Mouse (Mus musculus): ENCODE results near the gene Smyd3. TPM values are rescaled to one million over a fixed set of nuclear protein-coding genes. Genes with fewer than 3 reads are reported as not detected.
"Not testable (repeated sequence)": the region's sequence is repeated elsewhere in the genome, so short reads cannot be mapped to it uniquely, and the experiment has no call there.

The Smyd3 gene
- polyA plus RNA-seq, 1 experiment from 2014 or later, result 16.1 TPM

GRCm38 (mm10) chr1:179326965-179327308 lies 190.9 kb downstream of the Smyd3 start:
- no peak overlapping the region for H3K4me3 ChIP-seq
- no peaks in the 10 kb centered on the region for H3K36me3 ChIP-seq
- H3K27ac ChIP-seq, result no peak overlapping the region
- no peaks in the 10 kb centered on the region for H3K27me3 ChIP-seq (ENCODE audit: insufficient read depth, poor library complexity, severe bottlenecking)
- no peaks in the 10 kb centered on the region for H3K9me3 ChIP-seq
- H3K4me1 ChIP-seq, result no peaks in the 10 kb centered on the region
- DNase-seq (ENCODE audit: low spot score), result no peak
- 94% methylated on average over 3 of the region's 3 CpGs for WGBS

DNA sequence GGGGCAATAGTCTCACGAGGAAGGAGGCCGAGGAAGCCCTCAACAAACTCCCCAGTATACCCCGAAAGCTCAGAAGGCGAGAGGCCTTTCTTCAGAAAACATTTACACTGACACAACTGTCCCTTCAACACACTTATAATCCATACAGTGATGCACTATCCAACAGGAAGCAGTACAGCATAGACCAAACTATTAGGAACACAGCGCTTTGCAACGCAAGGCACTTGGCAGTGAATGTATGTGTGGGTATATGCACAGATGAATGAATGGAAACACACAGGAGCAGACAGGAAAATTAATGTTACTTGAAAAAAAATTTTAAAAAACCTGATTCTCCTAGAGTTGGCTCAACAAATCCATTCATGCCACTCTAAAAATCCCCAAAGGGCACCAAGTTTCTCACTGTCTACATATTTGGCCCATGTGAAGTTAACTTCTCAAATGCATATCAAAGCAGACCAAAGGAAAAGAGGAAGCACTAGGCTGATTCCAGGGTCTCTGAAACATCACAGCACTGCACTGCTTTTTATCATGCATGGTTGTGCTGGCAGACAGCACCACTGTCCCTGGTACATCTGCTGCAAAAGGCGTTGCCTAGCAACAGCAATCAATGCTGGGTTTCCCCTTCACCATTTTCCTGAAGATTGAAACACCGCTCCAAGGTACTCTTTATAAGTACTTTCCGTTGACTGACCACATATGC lies 191.4 kb downstream of the Smyd3 start:
- Histone ChIP-seq H3K27me3 (ENCODE audit: insufficient read depth, poor library complexity, severe bottlenecking) (no peaks in the 10 kb centered on the region), H3K27ac (no peak overlapping the region), H3K4me1 (no peaks in the 10 kb centered on the region), H3K9me3 (no peaks in the 10 kb centered on the region), H3K4me3 (no peak overlapping the region), H3K36me3 (no peaks in the 10 kb centered on the region)
- WGBS, result 87% methylated on average over 9 of the region's 9 CpGs
- DNase-seq (ENCODE audit: low spot score), result no peak

- 82% methylated on average over 6 of the region's 6 CpGs for WGBS
- H3K27me3 ChIP-seq (ENCODE audit: insufficient read depth, poor library complexity, severe bottlenecking), result no peaks in the 10 kb centered on the region
- no peaks in the 10 kb centered on the region for H3K36me3 ChIP-seq
- H3K4me3 ChIP-seq, result no peak overlapping the region
- no peaks in the 10 kb centered on the region for H3K9me3 ChIP-seq
- H3K4me1 ChIP-seq, result no peaks in the 10 kb centered on the region
- DNase-seq (ENCODE audit: low spot score), result no peak
- no peak overlapping the region for H3K27ac ChIP-seq
Measured at GRCm38 (mm10) chr1:179324271-179324670, 193.6 kb downstream of the Smyd3 start.

- H3K9me3 ChIP-seq, result no peaks in the 10 kb centered on the region
- WGBS, result 80% methylated on average over 5 of the region's 5 CpGs
- no peak overlapping the region for H3K27ac ChIP-seq
- H3K4me3 ChIP-seq, result no peak overlapping the region
- H3K36me3 ChIP-seq, result no peaks in the 10 kb centered on the region
- peaks cover 9% of the 10 kb centered on the region; the same call in 1 of the 2 replicates for H3K4me1 ChIP-seq
- no peak for DNase-seq (ENCODE audit: low spot score)
- no peaks in the 10 kb centered on the region for H3K27me3 ChIP-seq (ENCODE audit: insufficient read depth, poor library complexity, severe bottlenecking)
Measured at GRCm38 (mm10) chr1:179313618-179314017, 204.2 kb downstream of the Smyd3 start.

GRCm38 (mm10) chr1:179309487-179309886 lies 208.4 kb downstream of the Smyd3 start:
- 66% methylated on average over 5 of the region's 5 CpGs for WGBS
- no peaks in the 10 kb centered on the region for H3K9me3 ChIP-seq
- H3K4me1 ChIP-seq, result peaks cover 9% of the 10 kb centered on the region; the same call in 1 of the 2 replicates
- DNase-seq (ENCODE audit: low spot score), result no peak
- no peaks in the 10 kb centered on the region for H3K27me3 ChIP-seq (ENCODE audit: insufficient read depth, poor library complexity, severe bottlenecking)
- H3K36me3 ChIP-seq, result no peaks in the 10 kb centered on the region
- no peak overlapping the region for H3K27ac ChIP-seq
- H3K4me3 ChIP-seq, result no peak overlapping the region

DNA sequence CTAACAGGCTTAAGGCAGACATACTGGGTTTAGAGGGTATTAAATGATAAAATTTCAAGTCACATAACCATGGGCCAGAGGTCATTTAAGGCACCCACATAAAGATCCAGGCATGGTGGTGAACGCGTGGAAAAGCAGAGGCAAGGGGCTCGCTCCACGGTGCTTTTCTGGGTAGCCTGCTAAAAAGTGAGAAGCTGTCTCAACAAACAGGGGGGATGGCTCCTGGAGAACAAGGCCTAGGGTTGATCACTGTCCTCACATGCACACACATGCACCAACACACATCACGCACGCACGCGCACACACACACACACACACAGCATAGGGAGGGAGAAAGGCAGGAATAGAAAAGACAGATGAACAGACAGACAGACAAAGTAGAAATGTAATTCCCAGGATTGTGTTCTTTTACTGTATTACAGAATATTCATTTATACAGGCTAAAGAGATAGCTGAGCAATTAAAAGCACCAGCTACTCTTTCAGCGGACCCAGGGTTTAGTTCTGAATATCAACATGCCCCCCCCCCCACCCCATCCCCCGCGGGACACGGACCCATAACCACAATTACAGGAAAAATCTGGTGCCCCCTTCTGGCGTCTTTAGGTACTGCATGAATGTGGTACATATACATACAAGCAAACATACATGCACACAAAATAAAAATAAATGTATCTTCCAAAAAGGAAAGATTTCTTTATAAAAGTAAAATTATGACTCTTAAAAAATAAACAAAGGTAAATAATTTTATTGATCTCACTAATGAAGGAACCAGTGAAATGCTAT lies 215.2 kb downstream of the Smyd3 start:
- DNase-seq (ENCODE audit: low spot score), result peak; percentile 74
- Histone ChIP-seq H3K4me3 (no peak overlapping the region), H3K27ac (no peak overlapping the region), H3K4me1 (no peaks in the 10 kb centered on the region), H3K27me3 (ENCODE audit: insufficient read depth, poor library complexity, severe bottlenecking) (no peaks in the 10 kb centered on the region), H3K9me3 (no peaks in the 10 kb centered on the region), H3K36me3 (no peaks in the 10 kb centered on the region)
- 84% methylated on average over 13 of the region's 13 CpGs for WGBS

GRCm38 (mm10) chr1:179295626-179296025 lies 222.2 kb downstream of the Smyd3 start:
- WGBS, result 73% methylated on average over 6 of the region's 6 CpGs
- Histone ChIP-seq H3K4me3 (no peak overlapping the region), H3K27me3 (ENCODE audit: insufficient read depth, poor library complexity, severe bottlenecking) (no peaks in the 10 kb centered on the region), H3K9me3 (no peaks in the 10 kb centered on the region), H3K4me1 (no peaks in the 10 kb centered on the region), H3K36me3 (no peaks in the 10 kb centered on the region), H3K27ac (no peak overlapping the region)
- DNase-seq (ENCODE audit: low spot score), result no peak

GRCm38 (mm10) chr1:179293772-179294353 lies 224.0 kb downstream of the Smyd3 start:
- no peak overlapping the region for H3K4me3 ChIP-seq
- H3K36me3 ChIP-seq, result no peaks in the 10 kb centered on the region
- no peaks in the 10 kb centered on the region for H3K4me1 ChIP-seq
- H3K27ac ChIP-seq, result no peak overlapping the region
- H3K27me3 ChIP-seq (ENCODE audit: insufficient read depth, poor library complexity, severe bottlenecking), result no peaks in the 10 kb centered on the region
- no peak for DNase-seq (ENCODE audit: low spot score)
- no peaks in the 10 kb centered on the region for H3K9me3 ChIP-seq
- 87% methylated on average over 8 of the region's 8 CpGs for WGBS

- not testable (repeated sequence) for H3K27ac ChIP-seq; H3K9me3 ChIP-seq; H3K36me3 ChIP-seq; H3K27me3 ChIP-seq (ENCODE audit: insufficient read depth, poor library complexity, severe bottlenecking); H3K4me3 ChIP-seq; H3K4me1 ChIP-seq; DNase-seq (ENCODE audit: low spot score)
- WGBS, result 89% methylated on average over 6 of the region's 6 CpGs
Measured at GRCm38 (mm10) chr1:179290181-179290580, 227.7 kb downstream of the Smyd3 start.

DNA sequence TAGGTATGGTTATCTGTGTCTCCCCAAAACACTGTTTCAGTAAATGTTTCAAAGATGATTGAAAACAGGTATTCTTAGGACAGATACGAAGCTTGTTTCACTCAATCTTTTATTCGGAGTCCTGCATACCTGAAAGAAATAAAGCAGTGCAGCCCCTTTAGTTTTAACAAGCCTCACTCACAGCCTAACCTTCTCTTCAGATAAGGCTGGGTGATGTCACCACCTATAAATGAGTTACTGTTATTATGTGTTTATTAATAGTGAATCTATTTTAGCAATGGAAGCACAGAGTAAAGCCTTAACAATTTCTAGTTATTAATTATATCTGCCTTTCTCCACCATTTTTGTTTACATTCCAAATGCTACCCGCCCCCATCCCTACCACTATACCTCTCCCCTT lies 228.1 kb downstream of the Smyd3 start:
- DNase-seq (ENCODE audit: low spot score), result no peak
- no peaks in the 10 kb centered on the region for H3K27me3 ChIP-seq (ENCODE audit: insufficient read depth, poor library complexity, severe bottlenecking)
- no peaks in the 10 kb centered on the region for H3K36me3 ChIP-seq
- H3K4me1 ChIP-seq, result no peaks in the 10 kb centered on the region
- no peaks in the 10 kb centered on the region for H3K9me3 ChIP-seq
- H3K27ac ChIP-seq, result no peak overlapping the region
- no peak overlapping the region for H3K4me3 ChIP-seq
- 76% methylated on average over 3 of the region's 3 CpGs for WGBS

- Histone ChIP-seq H3K9me3 (no peaks in the 10 kb centered on the region), H3K27me3 (ENCODE audit: insufficient read depth, poor library complexity, severe bottlenecking) (no peaks in the 10 kb centered on the region), H3K4me3 (no peak overlapping the region), H3K36me3 (no peaks in the 10 kb centered on the region), H3K27ac (no peak overlapping the region), H3K4me1 (peaks cover 16% of the 10 kb centered on the region)
- 88% methylated on average over 6 of the region's 6 CpGs for WGBS
- DNase-seq (ENCODE audit: low spot score), result no peak
Measured at GRCm38 (mm10) chr1:179286748-179287147, 231.1 kb downstream of the Smyd3 start.

DNA sequence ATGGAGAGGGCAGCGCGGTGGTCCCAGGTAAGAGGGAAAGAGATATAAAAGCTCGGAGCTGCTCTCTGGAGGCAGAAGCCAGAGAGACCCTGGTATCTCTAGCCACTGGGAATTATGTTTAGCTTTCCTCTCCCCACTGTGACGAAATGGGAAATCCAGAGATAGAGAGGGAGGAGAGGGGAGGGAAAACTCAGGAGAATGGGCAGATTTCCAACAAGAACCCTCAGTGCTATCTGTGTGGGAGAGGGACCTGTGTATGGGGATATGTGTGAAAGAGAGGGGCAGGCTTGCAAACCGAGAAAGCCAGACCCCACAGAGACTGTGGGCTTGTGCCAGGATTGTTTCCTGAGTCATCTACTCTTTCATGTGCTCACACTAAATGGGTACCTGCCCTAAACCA lies 235.0 kb downstream of the Smyd3 start:
- Histone ChIP-seq H3K27ac (peak overlapping the region; percentile 72), H3K4me3 (no peak overlapping the region), H3K4me1 (peaks cover 27% of the 10 kb centered on the region), H3K9me3 (no peaks in the 10 kb centered on the region), H3K36me3 (no peaks in the 10 kb centered on the region), H3K27me3 (ENCODE audit: insufficient read depth, poor library complexity, severe bottlenecking) (no peaks in the 10 kb centered on the region)
- DNase-seq (ENCODE audit: low spot score), result no peak
- 49% methylated on average over 5 of the region's 5 CpGs for WGBS

GRCm38 (mm10) chr1:179281401-179282121 lies 236.3 kb downstream of the Smyd3 start:
- WGBS, result 64% methylated on average over 13 of the region's 13 CpGs
- H3K27ac ChIP-seq, result peak overlapping the region; percentile 72; the same call in 1 of the 2 replicates
- H3K4me1 ChIP-seq, result peaks cover 27% of the 10 kb centered on the region

More at GRCm38 (mm10) chr1:179281401-179282121, 236.3 kb downstream of the Smyd3 start:
- Histone ChIP-seq H3K36me3 (no peaks in the 10 kb centered on the region), H3K9me3 (no peaks in the 10 kb centered on the region), H3K4me3 (no peak overlapping the region), H3K27me3 (ENCODE audit: insufficient read depth, poor library complexity, severe bottlenecking) (no peaks in the 10 kb centered on the region)
- DNase-seq (ENCODE audit: low spot score), result no peak
